Mouse (Mus musculus) lung, adult 2 months (tissue): ENCODE results near the gene Kcnip1. TPM values are rescaled to one million over a fixed set of nuclear protein-coding genes. Genes with fewer than 3 reads are reported as not detected.

ENCODE experiments used
- DNase-seq: peaks from one replicate; pipeline ENCODE4 v3.0.0; 2022
- H3K4me1 ChIP-seq: fragments of 200-500 bp; 2 replicates; pipeline ENCODE4 v1.6.1; 2011; ENCODE audit warnings: low read length; ENCODE audit not compliant: control insufficient read depth, insufficient read depth
- H3K4me3 ChIP-seq: fragments of 200-500 bp; replicated peaks from 2 replicates; pipeline ENCODE3; 2011; ENCODE audit warnings: low read depth, mild to moderate bottlenecking, control low read depth, low read length; ENCODE audit errors: extremely low read depth
- CTCF ChIP-seq: fragments of 200-500 bp; IDR thresholded peaks from 2 replicates; pipeline ENCODE4 v1.5.1; 2011; ENCODE audit warnings: mild to moderate bottlenecking, low read length, control low read depth; ENCODE audit not compliant: insufficient read depth
- POLR2A ChIP-seq: fragments of 200-500 bp; IDR thresholded peaks from 2 replicates; pipeline ENCODE4 v1.6.1; 2011; ENCODE audit warnings: low read depth, mild to moderate bottlenecking, control low read depth, low read length, borderline replicate concordance; ENCODE audit errors: extremely low read depth
- whole genome bisulfite sequencing: fragments of 180-500 bp; shearing (Covaris S2); methylation state at CpG from one replicate; pipeline ENCODE4 v1.1.7; 2018; 5-methylcytosine and 5-hydroxymethylcytosine counted together
- polyA plus RNA-seq: library from polyadenylated mRNA; depleted of rRNA; stranded (reverse); fragments of >200 nt; gene quantifications from 2 replicates; pipeline ENCODE4 v1.2.3, GENCODE M21; 2012

The Kcnip1 gene
- polyA plus RNA-seq, 1 experiment: 0.13 TPM

GRCm38 (mm10) chr11:33885981-33886380 lies 107.0 kb downstream of the Kcnip1 start:
- WGBS: 65% methylated on average over 4 of the region's 4 CpGs
- Histone ChIP-seq H3K4me3 (no peak overlapping the region), H3K4me1 (no peaks in the 10 kb centered on the region)
- DNase-seq: no peak
- TF ChIP-seq CTCF (no peak), POLR2A (no peak)

- DNase-seq: no peak
- Histone ChIP-seq H3K4me3 (no peak overlapping the region), H3K4me1 (no peaks in the 10 kb centered on the region)
- TF ChIP-seq CTCF: no peak
- TF ChIP-seq POLR2A: no peak
- 45% methylated on average over 5 of the region's 5 CpGs for whole genome bisulfite sequencing
These were observed 110.1 kb downstream of the Kcnip1 start for GRCm38 (mm10) chr11:33882731-33883328.

GRCm38 (mm10) chr11:33874925-33875324 lies 118.0 kb downstream of the Kcnip1 start:
- H3K4me3 ChIP-seq: no peak overlapping the region
- H3K4me1 ChIP-seq: peaks cover 9% of the 10 kb centered on the region
- DNase-seq: no peak
- TF ChIP-seq POLR2A (no peak), CTCF (no peak)

GRCm38 (mm10) chr11:33873071-33873781 lies 119.7 kb downstream of the Kcnip1 start:
- Histone ChIP-seq H3K4me3 (no peak overlapping the region), H3K4me1 (peaks cover 9% of the 10 kb centered on the region)
- WGBS: 39% methylated on average over 10 of the region's 10 CpGs
- peak; percentile 19 for DNase-seq
- TF ChIP-seq CTCF (no peak), POLR2A (no peak)

GRCm38 (mm10) chr11:33872716-33873048 lies 120.3 kb downstream of the Kcnip1 start:
- no peak for DNase-seq
- Histone ChIP-seq H3K4me1 (peaks cover 9% of the 10 kb centered on the region), H3K4me3 (no peak overlapping the region)
- WGBS: 52% methylated on average over 2 of the region's 2 CpGs
- TF ChIP-seq CTCF: no peak
- no peak for TF ChIP-seq POLR2A

GRCm38 (mm10) chr11:33871998-33872715 lies 120.8 kb downstream of the Kcnip1 start:
- peaks cover 9% of the 10 kb centered on the region for H3K4me1 ChIP-seq
- DNase-seq: peak; percentile 23
- H3K4me3 ChIP-seq: no peak overlapping the region
- no peak for TF ChIP-seq CTCF
- TF ChIP-seq POLR2A: no peak
- 15% methylated on average over 9 of the region's 9 CpGs for WGBS

- Histone ChIP-seq H3K4me1 (peaks cover 9% of the 10 kb centered on the region), H3K4me3 (no peak overlapping the region)
- 75% methylated on average over 2 of the region's 2 CpGs for WGBS
- DNase-seq: no peak
- TF ChIP-seq POLR2A (no peak), CTCF (no peak)
These were observed 122.7 kb downstream of the Kcnip1 start for GRCm38 (mm10) chr11:33870246-33870645.

- no peak for DNase-seq
- TF ChIP-seq CTCF (no peak), POLR2A (no peak)
- Histone ChIP-seq H3K4me1 (peaks cover 9% of the 10 kb centered on the region), H3K4me3 (no peak overlapping the region)
- WGBS: 59% methylated on average over 3 of the region's 3 CpGs
These were observed 123.4 kb downstream of the Kcnip1 start for GRCm38 (mm10) chr11:33869559-33869958.

GRCm38 (mm10) chr11:33866775-33867174 lies 126.2 kb downstream of the Kcnip1 start:
- TF ChIP-seq CTCF (no peak), POLR2A (no peak)

More at GRCm38 (mm10) chr11:33866775-33867174, 126.2 kb downstream of the Kcnip1 start:
- Histone ChIP-seq H3K4me1 (no peaks in the 10 kb centered on the region), H3K4me3 (no peak overlapping the region)
- no peak for DNase-seq
- 63% methylated on average over 6 of the region's 6 CpGs for WGBS
